Mouse (Mus musculus) MEL (cell line): ENCODE results near the gene Zfp664. TPM values are rescaled to one million over a fixed set of nuclear protein-coding genes. Genes with fewer than 3 reads are reported as not detected.

Experiments used
- DNase-seq: peaks from one replicate; pipeline ENCODE4 v3.0.0; 2011; ENCODE audit warnings: low read depth, low spot score
- H3K27ac ChIP-seq: 2 replicates; pipeline ENCODE4 v1.5.1; 2012; ENCODE audit warnings: low read depth, mild to moderate bottlenecking, control low read depth, low read length, moderate library complexity; ENCODE audit not compliant: control insufficient read depth
- H3K27me3 ChIP-seq, 2 experiments: fragments of 150-350 bp in 1 of 2; sonication (generic) in 1 of 2; 2 replicates each; pipeline ENCODE4 v1.6.1; 2012; ENCODE audit warnings: low read length in 2 of 2, mild to moderate bottlenecking in 2 of 2, improper control_type of control experiment in 1 of 2, moderate library complexity in 1 of 2; ENCODE audit not compliant: insufficient read depth in 2 of 2, control insufficient read depth in 1 of 2
- H3K36me3 ChIP-seq, 2 experiments: 2 replicates each; pipeline ENCODE4 v1.6.1; 2012 to 2014; ENCODE audit warnings: low read length in 2 of 2, improper control_type of control experiment in 1 of 2, inconsistent platforms in 1 of 2, mild to moderate bottlenecking in 1 of 2; ENCODE audit not compliant: insufficient read depth in 2 of 2, control insufficient read depth in 1 of 2
- H3K4me1 ChIP-seq, 2 experiments: fragments of 150-350 bp in 1 of 2; sonication (generic) in 1 of 2; 2 replicates each; pipeline ENCODE4 v1.6.1; 2012; ENCODE audit warnings: low read length in 2 of 2, improper control_type of control experiment in 1 of 2, mild to moderate bottlenecking in 1 of 2; ENCODE audit not compliant: insufficient read depth in 2 of 2, control insufficient read depth in 1 of 2
- H3K4me3 ChIP-seq, 2 experiments: fragments of 150-350 bp in 1 of 2; sonication (generic) in 1 of 2; 2 replicates each; pipeline ENCODE4 v1.5.1; 2012; ENCODE audit warnings: low read depth in 2 of 2, low read length in 2 of 2, mild to moderate bottlenecking in 2 of 2, moderate library complexity in 2 of 2, control low read depth in 1 of 2, improper control_type of control experiment in 1 of 2; ENCODE audit not compliant: control insufficient read depth in 1 of 2, insufficient read depth in 1 of 2
- H3K79me2 ChIP-seq: 2 replicates; pipeline ENCODE4 v1.6.1; 2012; ENCODE audit warnings: mild to moderate bottlenecking, low read length, moderate library complexity; ENCODE audit not compliant: control insufficient read depth, poor library complexity, insufficient read depth
- H3K9ac ChIP-seq: 2 replicates; pipeline ENCODE4 v1.6.1; 2012; ENCODE audit warnings: low read depth, mild to moderate bottlenecking, control low read depth, low read length, moderate library complexity; ENCODE audit not compliant: control insufficient read depth, poor library complexity, severe bottlenecking
- H3K9me3 ChIP-seq: fragments of 150-350 bp; sonication (generic); replicated peaks from 2 replicates; pipeline ENCODE4 v1.6.1; 2012; ENCODE audit warnings: mild to moderate bottlenecking, low read length, improper control_type of control experiment, moderate library complexity; ENCODE audit not compliant: insufficient read depth
- BHLHE40 ChIP-seq: IDR thresholded peaks from 2 replicates; pipeline ENCODE4 v1.6.1; 2012; ENCODE audit warnings: low read depth, mild to moderate bottlenecking, inconsistent platforms, low read length, improper control_type of control experiment, borderline replicate concordance
- CTCF ChIP-seq, 3 experiments: IDR thresholded peaks in 2 of 3; conservative IDR thresholded peaks in 1 of 3; 2 replicates each; pipeline ENCODE4 v1.5.1; 2011 to 2012; ENCODE audit warnings: low read length in 3 of 3, low read depth in 2 of 3, mild to moderate bottlenecking in 2 of 3, improper control_type of control experiment in 1 of 3, inconsistent platforms in 1 of 3, mixed read lengths in 1 of 3, moderate library complexity in 1 of 3; ENCODE audit not compliant: control insufficient read depth in 1 of 3, insufficient read depth in 1 of 3, poor library complexity in 1 of 3, severe bottlenecking in 1 of 3
- EP300 ChIP-seq, 2 experiments: IDR thresholded peaks; 2 replicates each; pipeline ENCODE4 v1.6.1; 2011; ENCODE audit warnings: improper control_type of control experiment in 2 of 2, low read length in 2 of 2, low read depth in 1 of 2, mild to moderate bottlenecking in 1 of 2
- GATA1 ChIP-seq: IDR thresholded peaks from 2 replicates; pipeline ENCODE4 v1.6.1; 2011; ENCODE audit warnings: low read depth, low read length, improper control_type of control experiment
- JUND ChIP-seq: IDR thresholded peaks from 2 replicates; pipeline ENCODE4 v1.6.1; 2011; ENCODE audit warnings: low read depth, mild to moderate bottlenecking, improper control_type of control experiment, low read length
- MEF2A ChIP-seq: IDR thresholded peaks from 2 replicates; pipeline ENCODE4 v1.6.1; 2014; ENCODE audit warnings: low read depth, mild to moderate bottlenecking, inconsistent platforms, low read length, improper control_type of control experiment; ENCODE audit not compliant: poor library complexity, insufficient replicate concordance, severe bottlenecking; ENCODE audit errors: extremely low read depth
- MXI1 ChIP-seq: IDR thresholded peaks from 2 replicates; pipeline ENCODE4 v1.6.1; 2011; ENCODE audit warnings: mild to moderate bottlenecking, low read depth, low read length, improper control_type of control experiment
- NRF1 ChIP-seq: IDR thresholded peaks from 2 replicates; pipeline ENCODE4 v1.6.1; 2014; ENCODE audit warnings: low read depth, mild to moderate bottlenecking, inconsistent platforms, low read length, improper control_type of control experiment, moderate library complexity; ENCODE audit not compliant: poor library complexity, insufficient read depth, severe bottlenecking
- RAD21 ChIP-seq: IDR thresholded peaks from 2 replicates; pipeline ENCODE4 v1.6.1; 2011; ENCODE audit warnings: mild to moderate bottlenecking, low read depth, low read length, improper control_type of control experiment
- TAL1 ChIP-seq: IDR thresholded peaks from 2 replicates; pipeline ENCODE4 v1.6.1; 2012; ENCODE audit warnings: mild to moderate bottlenecking, inconsistent platforms, low read length, moderate library complexity, mixed read lengths
- TBP ChIP-seq: IDR thresholded peaks from 2 replicates; pipeline ENCODE4 v1.8.0; 2011; ENCODE audit warnings: low read depth, low read length, improper control_type of control experiment
- TCF12 ChIP-seq: IDR thresholded peaks from 2 replicates; pipeline ENCODE4 v1.6.1; 2014; ENCODE audit warnings: low read depth, mild to moderate bottlenecking, inconsistent platforms, low read length, improper control_type of control experiment, moderate library complexity
- ZMIZ1 ChIP-seq: IDR thresholded peaks from 2 replicates; pipeline ENCODE4 v1.6.1; 2012; ENCODE audit warnings: low read depth, mild to moderate bottlenecking, inconsistent platforms, low read length, improper control_type of control experiment, moderate library complexity
- polyA plus RNA-seq, 2 experiments: library from polyadenylated mRNA; stranded (reverse) in 1 of 2; unstranded in 1 of 2; fragments of >175 nt in 1 of 2; fragments of >200 nt in 1 of 2; gene quantifications; 2 replicates each; pipeline versions ENCODE4 v1.2.1 to v1.2.4; 2012; ENCODE audit warnings: low replicate concordance in 2 of 2, low read depth in 1 of 2; ENCODE audit not compliant: insufficient read length in 2 of 2, insufficient read depth in 1 of 2, missing spikeins in 1 of 2
- total RNA-seq: library from RNA; depleted of rRNA; stranded (reverse); fragments of 300-350 nt; gene quantifications from 2 replicates; pipeline ENCODE4 v1.2.3, GENCODE M21; 2012

Gene Zfp664
- total and polyA plus RNA-seq, 3 experiments = 18.6 to 205 (median 37.7) TPM

DNA sequence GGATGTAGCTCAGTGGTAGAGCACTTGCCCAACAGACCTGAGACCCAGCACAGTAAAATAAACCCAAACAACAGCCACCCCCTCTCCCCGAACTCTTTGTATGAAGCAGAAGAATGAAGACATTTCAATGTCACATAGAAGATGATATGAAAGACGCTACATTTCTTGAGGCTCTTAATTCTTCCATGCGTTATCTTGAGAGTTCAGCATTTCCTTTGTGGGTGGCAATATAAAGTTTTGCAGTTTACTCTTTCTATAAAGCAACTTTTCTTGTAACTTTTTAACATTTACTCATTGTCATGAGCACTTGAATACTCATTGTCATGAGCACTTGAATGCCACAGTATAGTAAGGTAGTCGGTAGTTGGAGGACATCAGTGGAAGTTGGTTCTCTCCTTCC is 8.3 kb upstream of the Zfp664 start:
- peaks cover 2 to 18% of the 10 kb centered on the region in 2 experiments; a peak in 3 of 4 replicates for H3K36me3 ChIP-seq
- TF ChIP-seq TCF12 (peak; percentile 63; the same call in 1 of the 2 replicates), ZMIZ1 (no peak), EP300 (IDR thresholded peaks at IDR 0.05; ENCODE audit: low read depth in 1 of 2, low read length in 2 of 2) (peak; percentile 32 to 45; a peak in 2 of 4 replicates), TAL1 (peak; percentile 55), MEF2A (no peak), RAD21 (no peak), GATA1 (peak; percentile 53), TBP (0 out of 2 replicates have a peak, but pooled peaks have one; percentile 3), NRF1 (no peak)
- TF ChIP-seq, all 39 proteins: peak for 5
- Histone ChIP-seq H3K4me1 (peaks cover 9 to 21% of the 10 kb centered on the region in 2 experiments), H3K9ac (no peak overlapping the region), H3K9me3 (no peaks in the 10 kb centered on the region), H3K27ac (peak overlapping the region; percentile 52), H3K4me3 (peak overlapping the region in 1 of 2 experiments; percentile 33; a peak in 2 of 4 replicates), H3K27me3 (no peaks in the 10 kb centered on the region), H3K79me2 (no peaks in the 10 kb centered on the region)
- peak; percentile 39 for DNase-seq

DNA sequence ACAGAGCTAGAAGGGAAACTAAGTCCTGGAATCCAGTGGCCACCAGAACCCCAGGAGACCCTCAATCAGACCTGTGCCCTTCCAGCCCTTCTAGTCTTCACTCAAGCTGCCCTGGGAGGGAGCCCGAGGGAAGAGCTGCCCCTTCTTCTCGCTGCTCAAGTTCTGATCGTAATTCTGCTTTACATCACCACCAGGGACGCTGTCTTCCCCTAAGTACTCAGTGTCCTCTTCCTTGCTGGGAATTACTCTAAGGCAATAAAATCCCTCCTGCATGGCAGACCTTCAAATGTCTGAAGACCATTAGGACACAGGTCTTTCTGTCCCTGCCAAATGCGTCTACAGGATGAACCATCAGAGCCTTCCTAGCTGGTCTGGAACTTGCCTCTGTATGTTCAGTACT is 2.5 kb upstream of the Zfp664 start:
- Histone ChIP-seq H3K27me3 (no peaks in the 10 kb centered on the region), H3K36me3 (peaks cover 0 to 28% of the 10 kb centered on the region in 2 experiments; a peak in 3 of 4 replicates), H3K4me1 (peaks cover 16 to 18% of the 10 kb centered on the region in 2 experiments), H3K27ac (no peak overlapping the region), H3K9me3 (no peaks in the 10 kb centered on the region)
- DNase-seq = peak; percentile 35
- TF ChIP-seq CTCF (IDR thresholded peaks at IDR 0.05 in 2 of 3, conservative IDR thresholded peaks at IDR 0.05 in 1 of 3; ENCODE audit: control insufficient read depth in 1 of 3, insufficient read depth in 1 of 3, low read depth in 2 of 3, low read length in 3 of 3, poor library complexity in 1 of 3, severe bottlenecking in 1 of 3) (peak; percentile 17 to 42 (median 34); a peak in 4 of 6 replicates), TBP (no peak), BHLHE40 (no peak)
- TF ChIP-seq, all 39 proteins: peak for 1
- no peak overlapping the region for H3K9ac ChIP-seq
- H3K4me3 ChIP-seq = no peak overlapping the region
- peaks cover 30% of the 10 kb centered on the region for H3K79me2 ChIP-seq

DNA sequence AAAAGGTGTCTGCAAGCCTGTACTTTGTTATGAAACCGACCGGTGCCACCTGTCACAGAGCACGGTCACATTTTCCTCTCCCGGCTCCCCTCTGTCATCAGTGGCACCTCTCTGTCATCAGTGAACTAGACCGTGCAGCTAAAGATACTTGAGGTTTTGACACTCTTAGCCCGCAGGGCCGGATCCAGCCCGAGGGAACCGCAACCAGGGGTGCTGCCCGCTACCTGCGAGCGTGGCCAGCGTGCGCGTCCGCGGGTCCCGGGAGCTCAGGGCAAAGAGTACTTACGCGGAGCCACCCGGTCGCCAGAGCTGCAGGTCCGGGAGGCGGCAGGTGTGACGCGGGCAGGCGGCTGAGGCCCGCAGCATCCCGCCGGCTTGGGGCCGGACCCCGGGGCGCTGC is 1.0 kb upstream of the Zfp664 start:
- TF ChIP-seq JUND (no peak), MXI1 (peak; percentile 33)
- Histone ChIP-seq H3K4me1 (peaks cover 13 to 16% of the 10 kb centered on the region in 2 experiments), H3K4me3 (peak overlapping the region; percentile 70 to 86), H3K27me3 (no peaks in the 10 kb centered on the region), H3K9ac (peak overlapping the region; percentile 84), H3K79me2 (peaks cover 31% of the 10 kb centered on the region), H3K27ac (no peak overlapping the region), H3K9me3 (no peaks in the 10 kb centered on the region), H3K36me3 (peaks cover 0 to 28% of the 10 kb centered on the region in 2 experiments; a peak in 3 of 4 replicates)
- DNase-seq = peak; percentile 47
